Mouse (Mus musculus): ENCODE measurements around the gene Nrip2. TPM values are rescaled to one million over a fixed set of nuclear protein-coding genes. Genes with fewer than 3 reads are reported as not detected.
A peak's percentile ranks its signal among the peaks of the same experiment; 100 is the strongest.

Nrip2 gene
- polyA plus RNA-seq, 1 experiment from 2014 or later: 5.8 TPM

DNA sequence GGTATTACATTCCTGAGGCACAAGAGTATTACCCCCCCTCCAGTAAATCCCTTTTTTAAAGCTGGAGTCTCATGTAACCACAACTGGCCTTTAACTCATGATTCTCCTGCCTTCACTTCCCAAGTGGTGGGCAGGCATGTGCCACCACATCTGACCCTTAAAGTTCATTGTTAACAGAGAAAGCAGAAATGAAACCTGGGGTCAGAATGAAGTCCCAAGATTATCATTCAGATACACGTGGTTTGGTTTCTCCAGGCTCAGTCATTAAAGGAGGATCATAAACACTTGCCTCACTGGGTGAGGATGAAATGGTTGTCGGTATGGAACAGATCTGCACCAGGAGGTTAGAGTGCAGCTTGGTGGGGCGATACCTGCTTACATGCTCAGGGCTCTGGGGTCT is 17.8 kb upstream of the Nrip2 start:
- no peaks in the 10 kb centered on the region for H3K4me1 ChIP-seq (ENCODE audit: control insufficient read depth, insufficient read depth, low read length)
- H3K9ac ChIP-seq (replicated peaks; ENCODE audit: low read depth, low read length): no peak overlapping the region
- no peaks in the 10 kb centered on the region for H3K9me3 ChIP-seq (ENCODE audit: control insufficient read depth, low read depth, low read length)
- H3K4me3 ChIP-seq (ENCODE audit: low read depth, low read length): no peak overlapping the region
- no peak overlapping the region for H3K27ac ChIP-seq (ENCODE audit: low read length)
- WGBS: 72% methylated on average over 3 of the region's 3 CpGs
- no peaks in the 10 kb centered on the region for H3K27me3 ChIP-seq (ENCODE audit: control insufficient read depth, insufficient read depth, low read length)
- peaks cover 7% of the 10 kb centered on the region; the same call in 1 of the 2 replicates for H3K36me3 ChIP-seq (ENCODE audit: control insufficient read depth, insufficient read depth, low read length)
- no peak overlapping the region for H3K4me2 ChIP-seq (replicated peaks; ENCODE audit: low read depth, low read length)
- ATAC-seq (ENCODE audit: insufficient number of reproducible peaks, insufficient read depth, low FRiP score, low read depth): no peak

DNA sequence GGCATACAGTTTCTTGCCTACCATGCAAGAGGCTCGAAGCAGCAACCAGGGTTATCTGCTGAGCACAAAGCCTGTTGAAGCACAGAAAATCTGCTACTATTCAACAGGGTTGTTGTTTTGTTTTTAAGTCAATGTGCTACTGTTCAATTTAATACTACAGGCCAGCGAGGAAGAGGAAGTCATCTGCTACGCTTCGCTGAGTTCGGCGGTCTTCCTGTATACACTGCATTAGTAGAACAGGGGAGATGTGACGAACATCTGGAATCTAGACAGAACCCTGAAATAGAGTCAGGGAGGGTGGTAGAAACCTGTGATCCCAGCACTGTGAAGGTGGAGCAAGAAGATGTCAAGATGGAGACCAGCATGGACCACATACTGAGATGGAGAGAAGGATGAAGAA is 15.3 kb upstream of the Nrip2 start:
- 84% methylated on average over 7 of the region's 7 CpGs for whole genome bisulfite sequencing
- no peaks in the 10 kb centered on the region for H3K4me1 ChIP-seq (ENCODE audit: control insufficient read depth, insufficient read depth, low read length)
- no peak for ATAC-seq (ENCODE audit: insufficient number of reproducible peaks, insufficient read depth, low FRiP score, low read depth)
- H3K4me3 ChIP-seq (ENCODE audit: low read depth, low read length): no peak overlapping the region
- H3K36me3 ChIP-seq (ENCODE audit: control insufficient read depth, insufficient read depth, low read length): no peaks in the 10 kb centered on the region
- no peaks in the 10 kb centered on the region for H3K27me3 ChIP-seq (ENCODE audit: control insufficient read depth, insufficient read depth, low read length)
- H3K9me3 ChIP-seq (ENCODE audit: control insufficient read depth, low read depth, low read length): no peaks in the 10 kb centered on the region
- H3K4me2 ChIP-seq (replicated peaks; ENCODE audit: low read depth, low read length): no peak overlapping the region
- H3K9ac ChIP-seq (replicated peaks; ENCODE audit: low read depth, low read length): no peak overlapping the region
- no peak overlapping the region for H3K27ac ChIP-seq (ENCODE audit: low read length)

DNA sequence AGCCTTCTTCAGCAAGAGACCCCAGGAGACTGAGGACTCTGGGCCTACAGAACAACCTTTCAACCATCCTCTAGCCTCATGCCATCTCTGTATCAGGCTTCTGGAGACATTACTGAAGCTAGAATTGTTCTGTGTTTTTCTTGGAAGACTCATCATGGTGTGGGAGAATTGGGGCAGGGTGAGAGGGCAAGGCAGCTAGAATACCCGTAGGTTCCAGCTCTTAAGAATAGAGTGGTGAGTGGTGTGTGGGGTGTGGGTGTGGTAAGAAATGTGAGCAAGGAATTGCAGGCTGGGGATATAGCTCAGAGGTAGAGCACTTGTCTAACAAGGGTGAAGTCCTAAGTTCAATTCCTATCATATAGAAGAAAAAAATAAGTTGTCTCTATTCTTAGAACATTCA is 14.1 kb upstream of the Nrip2 start:
- Histone ChIP-seq H3K9ac (replicated peaks; ENCODE audit: low read depth, low read length) (no peak overlapping the region), H3K9me3 (ENCODE audit: control insufficient read depth, low read depth, low read length) (no peaks in the 10 kb centered on the region), H3K4me1 (ENCODE audit: control insufficient read depth, insufficient read depth, low read length) (no peaks in the 10 kb centered on the region), H3K4me2 (replicated peaks; ENCODE audit: low read depth, low read length) (no peak overlapping the region), H3K27me3 (ENCODE audit: control insufficient read depth, insufficient read depth, low read length) (no peaks in the 10 kb centered on the region), H3K27ac (ENCODE audit: low read length) (no peak overlapping the region), H3K36me3 (ENCODE audit: control insufficient read depth, insufficient read depth, low read length) (no peaks in the 10 kb centered on the region), H3K4me3 (ENCODE audit: low read depth, low read length) (no peak overlapping the region)
- 80% methylated on average over 1 of the region's 1 CpGs for WGBS
- no peak for ATAC-seq (ENCODE audit: insufficient number of reproducible peaks, insufficient read depth, low FRiP score, low read depth)

- Histone ChIP-seq H3K27ac (ENCODE audit: low read length) (no peak overlapping the region), H3K4me1 (ENCODE audit: control insufficient read depth, insufficient read depth, low read length) (no peaks in the 10 kb centered on the region), H3K4me3 (ENCODE audit: low read depth, low read length) (no peak overlapping the region), H3K9ac (replicated peaks; ENCODE audit: low read depth, low read length) (no peak overlapping the region), H3K27me3 (ENCODE audit: control insufficient read depth, insufficient read depth, low read length) (no peaks in the 10 kb centered on the region), H3K9me3 (ENCODE audit: control insufficient read depth, low read depth, low read length) (no peaks in the 10 kb centered on the region), H3K4me2 (replicated peaks; ENCODE audit: low read depth, low read length) (no peak overlapping the region), H3K36me3 (ENCODE audit: control insufficient read depth, insufficient read depth, low read length) (no peaks in the 10 kb centered on the region)
- no peak for ATAC-seq (ENCODE audit: insufficient number of reproducible peaks, insufficient read depth, low FRiP score, low read depth)
- WGBS: 80% methylated on average over 1 of the region's 1 CpGs
These were observed 9.9 kb upstream of the Nrip2 start for GRCm38 (mm10) chr6:128389185-128389584.

- no peaks in the 10 kb centered on the region for H3K4me1 ChIP-seq (ENCODE audit: control insufficient read depth, insufficient read depth, low read length)
- 44% methylated on average over 1 of the region's 1 CpGs for WGBS
- no peaks in the 10 kb centered on the region for H3K36me3 ChIP-seq (ENCODE audit: control insufficient read depth, insufficient read depth, low read length)
These were observed 8.4 kb upstream of the Nrip2 start for GRCm38 (mm10) chr6:128390683-128391082.

GRCm38 (mm10) chr6:128397574-128398261 is 1.4 kb upstream of the Nrip2 start:
- Histone ChIP-seq H3K4me1 (ENCODE audit: control insufficient read depth, insufficient read depth, low read length) (peaks cover 2% of the 10 kb centered on the region; the same call in 1 of the 2 replicates), H3K9me3 (ENCODE audit: control insufficient read depth, low read depth, low read length) (no peaks in the 10 kb centered on the region), H3K27me3 (ENCODE audit: control insufficient read depth, insufficient read depth, low read length) (no peaks in the 10 kb centered on the region), H3K36me3 (ENCODE audit: control insufficient read depth, insufficient read depth, low read length) (no peaks in the 10 kb centered on the region), H3K4me2 (replicated peaks; ENCODE audit: low read depth, low read length) (no peak overlapping the region), H3K27ac (ENCODE audit: low read length) (no peak overlapping the region), H3K9ac (replicated peaks; ENCODE audit: low read depth, low read length) (no peak overlapping the region), H3K4me3 (ENCODE audit: low read depth, low read length) (no peak overlapping the region)
- no peak for ATAC-seq (ENCODE audit: insufficient number of reproducible peaks, insufficient read depth, low FRiP score, low read depth)
- 76% methylated on average over 7 of the region's 7 CpGs for WGBS

More at GRCm38 (mm10) chr6:128390683-128391082, 8.4 kb upstream of the Nrip2 start:
- no peaks in the 10 kb centered on the region for H3K27me3 ChIP-seq (ENCODE audit: control insufficient read depth, insufficient read depth, low read length)
- ATAC-seq (ENCODE audit: insufficient number of reproducible peaks, insufficient read depth, low FRiP score, low read depth): no peak
- no peak overlapping the region for H3K4me2 ChIP-seq (replicated peaks; ENCODE audit: low read depth, low read length)
- H3K27ac ChIP-seq (ENCODE audit: low read length): no peak overlapping the region
- no peak overlapping the region for H3K9ac ChIP-seq (replicated peaks; ENCODE audit: low read depth, low read length)
- H3K4me3 ChIP-seq (ENCODE audit: low read depth, low read length): no peak overlapping the region
- no peaks in the 10 kb centered on the region for H3K9me3 ChIP-seq (ENCODE audit: control insufficient read depth, low read depth, low read length)

DNA sequence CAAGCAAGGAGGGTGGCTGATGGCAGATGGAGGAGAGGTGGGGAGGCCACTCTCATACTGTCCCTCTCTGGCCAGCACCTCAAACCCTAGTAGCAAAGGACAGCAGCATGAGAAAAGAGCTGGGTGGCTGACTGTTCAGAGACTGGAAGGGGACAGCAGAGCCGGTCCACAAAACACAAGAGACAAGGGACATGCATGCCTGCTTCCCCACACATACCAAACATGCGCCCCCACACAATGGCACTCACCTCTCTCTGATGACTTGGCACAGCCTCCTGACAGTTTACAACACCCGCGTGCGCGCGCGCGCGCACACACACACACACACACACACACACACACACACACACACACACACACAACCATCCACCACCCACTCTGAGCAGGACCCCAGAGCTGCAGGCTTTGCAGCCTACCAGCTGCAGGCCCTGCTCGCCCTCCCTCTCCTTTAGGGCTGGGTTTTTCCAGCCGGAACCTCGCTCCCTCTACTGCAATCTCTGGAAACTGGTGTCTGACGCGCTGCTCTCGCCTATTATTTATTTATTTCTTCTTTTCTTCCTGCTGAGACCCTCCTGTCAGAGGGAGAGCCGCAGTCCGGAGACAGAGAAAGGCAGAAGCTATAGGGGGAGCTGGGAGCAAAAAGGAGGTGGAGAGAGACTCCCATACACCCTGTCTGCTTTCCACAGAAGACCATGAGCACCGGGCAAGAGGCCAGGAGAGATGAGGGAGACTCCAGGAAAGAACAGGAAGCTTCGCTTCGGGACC is 507 bp downstream of the Nrip2 start:
- Histone ChIP-seq H3K4me2 (replicated peaks; ENCODE audit: low read depth, low read length) (peak overlapping the region; percentile 39), H3K9me3 (ENCODE audit: control insufficient read depth, low read depth, low read length) (no peaks in the 10 kb centered on the region), H3K27me3 (ENCODE audit: control insufficient read depth, insufficient read depth, low read length) (no peaks in the 10 kb centered on the region), H3K4me3 (ENCODE audit: low read depth, low read length) (peak overlapping the region; percentile 20), H3K36me3 (ENCODE audit: control insufficient read depth, insufficient read depth, low read length) (no peaks in the 10 kb centered on the region), H3K4me1 (ENCODE audit: control insufficient read depth, insufficient read depth, low read length) (peaks cover 2% of the 10 kb centered on the region; the same call in 1 of the 2 replicates), H3K27ac (ENCODE audit: low read length) (peak overlapping the region; percentile 23; the same call in 1 of the 2 replicates), H3K9ac (replicated peaks; ENCODE audit: low read depth, low read length) (no peak overlapping the region)
- ATAC-seq (ENCODE audit: insufficient number of reproducible peaks, insufficient read depth, low FRiP score, low read depth): peak; percentile 76; the same call in 1 of the 2 replicates
- 22% methylated on average over 20 of the region's 21 CpGs for WGBS

DNA sequence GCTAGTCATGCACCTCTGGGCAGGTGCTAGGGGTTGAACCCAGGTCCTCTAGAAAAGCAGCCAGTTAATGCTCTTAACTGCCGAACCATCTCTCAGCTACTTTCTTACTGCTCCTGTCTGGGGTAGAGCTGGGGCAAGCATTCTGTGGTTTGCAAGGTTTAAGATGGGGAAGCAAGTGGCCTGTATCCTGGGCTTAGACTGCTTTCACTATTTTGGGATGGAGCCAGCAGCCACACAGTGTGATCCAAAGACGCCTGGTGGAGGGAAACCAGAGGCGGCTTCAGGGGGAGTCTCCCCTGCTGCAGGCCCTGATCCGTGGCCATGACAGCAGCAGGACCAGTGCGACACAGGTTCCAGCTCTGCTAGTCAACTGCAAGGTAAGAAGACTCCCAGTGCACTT is 5.6 kb downstream of the Nrip2 start:
- 49% methylated on average over 5 of the region's 5 CpGs for WGBS
- Histone ChIP-seq H3K27me3 (ENCODE audit: control insufficient read depth, insufficient read depth, low read length) (no peaks in the 10 kb centered on the region), H3K9ac (replicated peaks; ENCODE audit: low read depth, low read length) (no peak overlapping the region)

More for the DNA sequence above, 5.6 kb downstream of the Nrip2 start:
- H3K27ac ChIP-seq (ENCODE audit: low read length): no peak overlapping the region
- H3K4me1 ChIP-seq (ENCODE audit: control insufficient read depth, insufficient read depth, low read length): no peaks in the 10 kb centered on the region
- H3K9me3 ChIP-seq (ENCODE audit: control insufficient read depth, low read depth, low read length): no peaks in the 10 kb centered on the region
- H3K4me3 ChIP-seq (ENCODE audit: low read depth, low read length): no peak overlapping the region
- no peak for ATAC-seq (ENCODE audit: insufficient number of reproducible peaks, insufficient read depth, low FRiP score, low read depth)
- no peak overlapping the region for H3K4me2 ChIP-seq (replicated peaks; ENCODE audit: low read depth, low read length)
- H3K36me3 ChIP-seq (ENCODE audit: control insufficient read depth, insufficient read depth, low read length): peaks cover 22% of the 10 kb centered on the region

Data from stomach, embryonic 14.5 days (tissue).